Mouse (Mus musculus) NIH3T3 (cell line): Measurements from ENCODE around the gene Dhx57.
"Not testable (repeated sequence)": the region's sequence is repeated elsewhere in the genome, so short reads cannot be mapped to it uniquely, and the experiment has no call there.

Source experiments
- DNase-seq: peaks from one replicate; pipeline ENCODE4 v3.0.0-alpha.2; 2012; ENCODE audit warnings: low read depth

Gene Dhx57

GRCm38 (mm10) chr17:80254421-80254820 is 35.9 kb downstream of the Dhx57 start:
- peak; percentile 5 for DNase-seq

GRCm38 (mm10) chr17:80252757-80253525 is 37.3 kb downstream of the Dhx57 start:
- DNase-seq: no peak

GRCm38 (mm10) chr17:80243116-80243515 is 47.2 kb downstream of the Dhx57 start:
- DNase-seq: no peak

GRCm38 (mm10) chr17:80241594-80241993 is 48.7 kb downstream of the Dhx57 start:
- DNase-seq: no peak

GRCm38 (mm10) chr17:80237475-80237874 is 52.8 kb downstream of the Dhx57 start:
- no peak for DNase-seq

- no peak for DNase-seq
These were observed 53.5 kb downstream of the Dhx57 start for GRCm38 (mm10) chr17:80236805-80237204.

- no peak for DNase-seq
These were observed 54.8 kb downstream of the Dhx57 start for GRCm38 (mm10) chr17:80235477-80235876.

GRCm38 (mm10) chr17:80234376-80234775 is 55.9 kb downstream of the Dhx57 start:
- no peak for DNase-seq

- DNase-seq: no peak
These were observed 56.4 kb downstream of the Dhx57 start for GRCm38 (mm10) chr17:80233844-80234243.

GRCm38 (mm10) chr17:80229396-80229795 is 60.9 kb downstream of the Dhx57 start:
- DNase-seq: no peak

GRCm38 (mm10) chr17:80225142-80225541 is 65.1 kb downstream of the Dhx57 start:
- DNase-seq: not testable (repeated sequence)

GRCm38 (mm10) chr17:80224326-80225116 is 65.8 kb downstream of the Dhx57 start, which contains the start of gene Gemin6:
TSS of gene Gemin6 (plus strand) at chr17:80224441.
- DNase-seq: peak; percentile 92

- DNase-seq: no peak
These were observed 66.4 kb downstream of the Dhx57 start for GRCm38 (mm10) chr17:80223829-80224228.

- DNase-seq: peak; percentile 20
These were observed 68.2 kb downstream of the Dhx57 start for GRCm38 (mm10) chr17:80221890-80222628.

GRCm38 (mm10) chr17:80221202-80221601 is 69.1 kb downstream of the Dhx57 start:
- no peak for DNase-seq

GRCm38 (mm10) chr17:80220131-80220530 is 70.1 kb downstream of the Dhx57 start:
- no peak for DNase-seq

GRCm38 (mm10) chr17:80213998-80214397 is 76.3 kb downstream of the Dhx57 start:
- not testable (repeated sequence) for DNase-seq

- peak; percentile 99 for DNase-seq
These were observed 83.3 kb downstream of the Dhx57 start, which contains the start of the genes Srsf7 and Ttc39d for GRCm38 (mm10) chr17:80206671-80207581. TSS of gene Srsf7 (minus strand) at chr17:80207307. TSS of gene Ttc39d (plus strand) at chr17:80207460.

- no peak for DNase-seq
These were observed 84.0 kb downstream of the Dhx57 start for GRCm38 (mm10) chr17:80206301-80206670.

- DNase-seq: no peak
These were observed 84.6 kb downstream of the Dhx57 start for GRCm38 (mm10) chr17:80205657-80206056.

GRCm38 (mm10) chr17:80199160-80199778 is 91.0 kb downstream of the Dhx57 start:
- no peak for DNase-seq
